Mouse (Mus musculus) 416B (cell line): Measurements from ENCODE around the gene Plxdc1.
A peak's percentile ranks its signal among the peaks of the same experiment; 100 is the strongest.

Source experiments
- DNase-seq: peaks from one replicate; pipeline ENCODE4 v3.0.0; 2011; ENCODE audit warnings: low read depth

The Plxdc1 gene

GRCm38 (mm10) chr11:97955146-97955902 lies 30.9 kb downstream of the Plxdc1 start:
- no peak for DNase-seq

GRCm38 (mm10) chr11:97954469-97955141 lies 31.6 kb downstream of the Plxdc1 start:
- no peak for DNase-seq

- no peak for DNase-seq
Measured at GRCm38 (mm10) chr11:97953939-97954275, 32.3 kb downstream of the Plxdc1 start.

- DNase-seq, result no peak
Measured at GRCm38 (mm10) chr11:97953179-97953938, 32.9 kb downstream of the Plxdc1 start.

- no peak for DNase-seq
Measured at GRCm38 (mm10) chr11:97952367-97953006, 33.8 kb downstream of the Plxdc1 start.

- DNase-seq, result peak; percentile 62
Measured at GRCm38 (mm10) chr11:97949703-97950475, 36.4 kb downstream of the Plxdc1 start.

- no peak for DNase-seq
Measured at GRCm38 (mm10) chr11:97947426-97947825, 38.8 kb downstream of the Plxdc1 start.

GRCm38 (mm10) chr11:97945738-97946289 lies 40.4 kb downstream of the Plxdc1 start:
- peak; percentile 72 for DNase-seq

DNA sequence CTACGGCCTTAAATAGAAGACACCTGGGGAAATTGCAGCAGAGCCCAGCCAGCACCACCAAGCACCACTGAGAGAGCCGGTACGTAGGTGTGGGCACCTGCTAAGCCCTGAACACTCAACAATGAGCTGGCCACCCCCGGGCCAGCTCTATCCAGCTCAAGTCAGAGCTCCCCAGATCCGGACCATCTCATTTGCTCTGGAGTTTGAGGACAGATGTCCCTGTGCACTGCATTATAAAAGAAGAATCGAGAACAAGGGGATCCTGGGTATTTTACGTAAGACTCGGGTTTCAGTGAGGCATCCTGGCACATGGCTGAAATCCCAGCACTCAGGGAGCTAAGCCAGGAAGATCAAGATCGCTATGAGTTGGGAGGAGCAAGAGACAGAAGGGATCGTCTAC lies 41.2 kb downstream of the Plxdc1 start:
- DNase-seq, result no peak

GRCm38 (mm10) chr11:97943256-97943655 lies 43.0 kb downstream of the Plxdc1 start:
- DNase-seq, result peak; percentile 31

DNA sequence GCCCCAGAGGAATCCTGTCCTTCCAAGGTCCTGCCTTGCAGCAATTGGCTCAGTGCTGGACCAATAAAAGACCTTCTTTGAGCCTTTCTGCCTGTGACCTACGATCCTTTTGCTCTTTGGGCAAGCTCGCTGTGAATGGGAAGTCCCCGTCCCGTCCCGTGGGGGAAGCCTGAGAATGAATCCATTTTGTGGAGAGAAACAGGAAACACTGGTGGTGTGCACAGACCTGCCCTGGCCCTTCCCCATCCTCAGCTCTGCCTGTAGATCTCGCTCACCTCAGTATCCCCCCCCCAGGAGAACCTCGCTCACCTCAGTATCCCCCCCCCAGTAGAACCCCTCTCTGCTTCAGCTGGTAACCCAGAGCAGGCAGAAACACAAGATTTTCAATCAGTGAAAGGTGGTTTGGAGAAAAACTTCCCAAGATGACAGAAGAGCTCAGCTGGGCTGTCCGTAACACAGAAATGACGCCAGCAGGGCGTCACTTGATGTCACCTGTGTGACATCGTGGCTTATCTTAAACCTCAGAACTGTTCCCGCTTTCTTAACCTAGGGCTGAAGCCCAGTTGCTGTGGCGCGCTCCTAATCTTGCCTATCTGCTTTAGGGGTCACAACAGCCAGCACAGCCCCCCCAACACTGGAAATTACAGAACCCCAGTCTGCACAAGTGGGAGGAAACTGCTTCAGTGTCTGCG lies 43.7 kb downstream of the Plxdc1 start:
- DNase-seq, result no peak

DNA sequence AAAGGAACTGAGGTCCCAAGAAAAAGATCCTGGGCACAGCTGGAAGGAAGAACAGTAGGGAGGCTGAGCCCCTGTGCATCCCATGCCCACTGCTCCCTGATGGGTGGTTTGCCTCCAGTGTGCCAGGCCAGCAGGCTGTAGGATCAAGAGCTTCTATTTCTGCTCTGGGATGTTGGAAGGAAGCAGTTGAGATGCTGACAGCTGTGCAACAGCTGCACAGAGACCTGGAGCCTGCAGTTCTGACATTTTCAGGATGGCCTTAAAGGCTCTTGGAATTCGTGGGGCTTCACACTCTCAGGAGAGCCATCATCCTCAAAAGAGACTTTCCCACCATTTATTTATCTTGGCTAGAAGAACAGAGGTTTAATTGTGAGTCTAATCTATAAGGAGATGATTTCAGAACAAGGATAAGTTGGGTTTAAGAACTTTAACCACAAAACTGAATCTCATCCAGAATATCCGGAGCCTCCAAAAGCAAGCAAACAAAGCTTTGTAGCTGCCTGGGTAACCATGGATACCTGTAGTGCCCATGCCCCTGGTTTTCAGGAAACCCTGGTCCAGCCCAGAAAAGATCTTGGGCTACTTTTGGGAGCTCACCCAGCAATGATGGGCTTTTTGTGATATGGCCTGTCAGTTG lies 48.7 kb downstream of the Plxdc1 start:
- no peak for DNase-seq

DNA sequence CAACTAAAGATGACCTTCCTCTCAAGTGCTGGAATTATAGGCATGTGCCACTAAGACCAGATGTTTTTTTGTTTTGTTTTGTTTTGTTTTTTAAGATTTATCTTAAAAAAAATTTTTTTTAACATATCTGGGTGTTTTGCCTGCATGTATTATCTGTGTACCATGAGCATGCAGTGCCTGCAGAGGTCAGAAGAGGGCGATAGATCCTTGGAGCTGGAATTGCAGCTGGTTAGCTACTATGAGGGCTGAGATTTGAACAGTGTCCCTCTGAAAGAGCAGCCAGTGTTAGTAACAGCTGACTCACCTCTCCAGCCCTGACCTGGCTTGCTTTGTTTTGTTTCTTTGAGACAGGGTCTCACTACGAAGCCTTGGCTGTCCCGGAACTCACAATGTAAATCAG lies 49.5 kb downstream of the Plxdc1 start:
- DNase-seq, result peak; percentile 79

DNA sequence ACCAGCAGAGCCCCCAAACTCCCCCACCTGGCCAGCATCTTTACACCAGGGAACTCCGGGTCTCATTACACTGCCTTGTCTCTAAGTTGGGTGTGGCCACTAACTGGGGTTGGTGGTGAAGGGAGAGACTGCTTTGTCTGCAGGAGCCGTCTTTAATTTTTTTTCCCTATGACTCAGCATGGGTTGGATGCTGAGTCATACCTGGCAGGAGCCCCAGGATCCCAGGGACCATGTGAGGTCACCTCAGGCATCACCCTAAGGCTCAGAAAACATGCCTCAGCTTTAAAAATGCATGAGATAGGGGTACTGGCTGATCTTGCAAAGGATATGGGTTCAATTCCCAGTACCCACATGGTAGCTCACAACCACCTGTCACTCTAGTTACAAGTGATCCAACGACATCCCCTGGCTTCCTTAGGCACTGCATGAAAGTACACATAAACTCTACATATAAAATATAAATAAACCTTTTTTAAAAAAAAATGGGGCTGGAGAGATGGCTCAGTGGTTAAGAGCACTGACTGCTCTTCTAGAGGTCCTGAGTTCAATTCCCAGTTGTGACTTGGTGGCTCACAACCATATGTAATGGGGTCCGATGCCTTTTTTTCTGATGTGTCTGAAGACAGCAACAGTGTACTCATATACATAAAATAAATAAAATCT lies 50.2 kb downstream of the Plxdc1 start:
- DNase-seq, result peak; percentile 70

- no peak for DNase-seq
Measured at GRCm38 (mm10) chr11:97933553-97933952, 52.7 kb downstream of the Plxdc1 start.

DNA sequence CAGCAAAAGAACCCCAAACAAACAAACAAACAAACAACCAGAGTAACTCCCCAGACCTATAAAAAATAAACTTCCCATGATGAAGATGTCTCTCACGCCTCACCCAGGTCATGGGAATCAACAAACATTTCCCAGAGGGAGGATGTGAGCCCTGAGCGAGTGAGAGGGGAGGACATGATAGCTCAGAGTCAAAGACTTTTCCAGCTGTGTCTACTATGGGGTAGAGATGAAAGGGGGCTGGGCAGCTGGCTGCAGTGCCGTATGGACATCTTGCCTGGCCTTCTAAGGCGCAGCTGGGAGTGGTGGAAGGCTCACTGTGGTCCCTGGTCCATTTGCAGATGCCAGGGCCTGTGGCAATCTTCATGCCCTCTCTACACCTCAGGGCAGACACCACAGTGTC lies 57.3 kb downstream of the Plxdc1 start:
- no peak for DNase-seq

- no peak for DNase-seq
Measured at GRCm38 (mm10) chr11:97924217-97924616, 62.0 kb downstream of the Plxdc1 start.

DNA sequence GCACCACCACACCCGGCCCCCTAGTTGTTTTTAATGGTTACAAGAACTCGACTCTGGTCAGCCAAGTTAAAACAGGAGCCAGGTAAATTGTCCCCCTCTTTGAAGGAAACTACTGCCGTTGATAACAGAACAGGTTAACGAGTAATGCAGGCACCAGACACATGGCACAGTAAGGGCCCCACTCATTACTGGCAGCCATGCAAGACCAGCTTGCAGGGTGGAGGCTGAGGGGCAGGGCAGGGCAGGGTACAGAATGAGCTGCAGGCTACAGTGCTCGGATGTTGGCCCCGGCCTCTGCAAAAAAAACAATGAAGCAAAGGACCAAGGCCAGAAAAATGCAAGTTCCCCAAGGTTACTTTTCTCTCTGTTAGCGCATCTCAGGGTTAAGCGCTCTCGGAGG lies 62.6 kb downstream of the Plxdc1 start:
- no peak for DNase-seq

DNA sequence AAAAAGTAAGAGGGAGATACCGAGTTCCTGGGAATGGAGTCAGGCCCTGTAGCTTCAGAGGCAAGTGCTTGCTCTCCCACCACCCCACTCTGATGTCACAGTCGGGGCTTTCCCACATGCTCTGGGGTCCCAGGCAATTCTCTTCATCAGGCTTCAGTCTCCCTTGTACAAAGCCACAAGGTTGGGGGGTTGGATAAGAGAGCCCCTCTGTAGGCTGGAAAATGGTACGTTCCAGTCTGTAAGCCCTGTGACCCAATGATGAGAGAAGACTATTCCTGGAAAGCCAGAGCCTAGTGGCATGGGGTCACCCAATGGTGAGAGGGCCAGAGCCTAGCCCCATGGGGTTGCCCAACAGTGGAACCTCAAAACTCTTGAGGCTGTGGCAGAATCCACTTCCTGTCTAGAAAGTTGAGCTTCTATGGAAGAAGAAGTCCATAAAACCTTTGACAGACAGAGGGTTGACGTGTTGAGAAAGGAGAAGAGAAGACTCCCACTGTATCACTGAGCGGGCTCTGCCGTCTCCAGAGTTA lies 70.2 kb downstream of the Plxdc1 start:
- DNase-seq, result no peak

- DNase-seq, result no peak
Measured at GRCm38 (mm10) chr11:97915471-97915870, 70.8 kb downstream of the Plxdc1 start.
